Mouse (Mus musculus) lung, adult 2 months (tissue): Measurements from ENCODE around the gene Slc16a1.

Experiments
- CTCF ChIP-seq: fragments of 200-500 bp; IDR thresholded peaks from 2 replicates; pipeline ENCODE4 v1.5.1; 2011; ENCODE audit warnings: mild to moderate bottlenecking, low read length, control low read depth; ENCODE audit not compliant: insufficient read depth
- POLR2A ChIP-seq: fragments of 200-500 bp; IDR thresholded peaks from 2 replicates; pipeline ENCODE4 v1.6.1; 2011; ENCODE audit warnings: low read depth, mild to moderate bottlenecking, control low read depth, low read length, borderline replicate concordance; ENCODE audit errors: extremely low read depth

DNA sequence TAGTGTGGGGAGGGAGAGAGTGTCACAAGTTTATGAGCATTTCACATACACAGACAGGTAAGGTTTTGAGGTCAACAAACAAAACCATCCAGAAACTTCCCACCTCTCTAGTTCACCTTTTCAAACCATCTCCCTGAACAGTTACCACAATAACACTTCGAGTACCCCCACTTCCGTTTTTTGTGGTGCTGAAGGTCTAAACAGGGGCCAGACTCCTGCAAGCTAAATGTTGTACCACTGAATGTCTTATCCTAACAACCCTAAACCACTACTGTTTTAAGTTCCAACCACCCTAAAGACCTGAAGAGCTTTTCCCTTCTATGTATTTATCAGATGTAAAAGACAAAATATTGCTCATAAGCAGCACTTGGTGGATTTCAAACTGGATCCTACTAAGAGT is 2.0 kb upstream of the Slc16a1 start:
- TF ChIP-seq POLR2A = no peak
- TF ChIP-seq CTCF = no peak
